Mouse (Mus musculus) limb, embryonic 10.5 days (tissue): ENCODE measurements around the gene Coro6. TPM values are rescaled to one million over a fixed set of nuclear protein-coding genes. Genes with fewer than 3 reads are reported as not detected.
A peak's percentile ranks its signal among the peaks of the same experiment; 100 is the strongest.

ENCODE experiments used
- DNase-seq: peaks from one replicate; pipeline ENCODE4 v3.0.0-alpha.2; 2017; ENCODE audit warnings: low spot score
- H3K27ac ChIP-seq: fragments of 300-500 bp; sonication (generic); 2 replicates; pipeline ENCODE4 v1.5.1; 2016; ENCODE audit warnings: mild to moderate bottlenecking
- H3K27me3 ChIP-seq: fragments of 300-500 bp; sonication (generic); 2 replicates; pipeline ENCODE4 v1.6.1; 2016; ENCODE audit warnings: low read depth, mild to moderate bottlenecking; ENCODE audit not compliant: poor library complexity, severe bottlenecking
- H3K36me3 ChIP-seq: fragments of 300-500 bp; sonication (generic); 2 replicates; pipeline ENCODE4 v1.6.1; 2016; ENCODE audit warnings: mild to moderate bottlenecking, moderate library complexity
- H3K4me1 ChIP-seq: fragments of 300-500 bp; sonication (generic); 2 replicates; pipeline ENCODE4 v1.6.1; 2016
- H3K4me3 ChIP-seq: fragments of 300-500 bp; sonication (generic); 2 replicates; pipeline ENCODE4 v1.5.1; 2016; ENCODE audit warnings: mild to moderate bottlenecking, moderate library complexity
- H3K9me3 ChIP-seq: fragments of 300-500 bp; sonication (generic); replicated peaks from 2 replicates; pipeline ENCODE4 v1.6.1; 2016; ENCODE audit warnings: mild to moderate bottlenecking
- WGBS: fragments of 180-500 bp; shearing (Covaris S2); methylation state at CpG from one replicate; pipeline ENCODE4 v1.1.7; 2016; 5-methylcytosine and 5-hydroxymethylcytosine counted together
- polyA plus RNA-seq: library from polyadenylated mRNA; unstranded; fragments of >200 nt; fragmentation: Nextera tagmentation; extraction: Ambion mirVana; gene quantifications from 2 replicates; pipeline ENCODE4 v1.2.1, GENCODE M21; 2016

Coro6 gene
- 0.15 TPM in 1 of 2 replicates, not detected in the other for polyA plus RNA-seq

GRCm38 (mm10) chr11:77462283-77463100, at the start of gene Coro6:
Coro6 (plus strand) TSS chr11:77462411.
- Histone ChIP-seq H3K4me3 (peak within 1 kb of the TSS; percentile 71), H3K36me3 (no peaks in the 10 kb centered on the region), H3K4me1 (peaks cover 26% of the 10 kb centered on the region), H3K27me3 (peaks cover 76% of the 10 kb centered on the region), H3K27ac (peak within 1 kb of the TSS; percentile 71), H3K9me3 (no peaks in the 10 kb centered on the region)
- peak; percentile 82 for DNase-seq
- WGBS: under 1% methylated on average over 73 of the region's 73 CpGs

- 81% methylated on average over 2 of the region's 2 CpGs for WGBS
- H3K27me3 ChIP-seq: no peaks in the 10 kb centered on the region
- no peaks in the 10 kb centered on the region for H3K4me1 ChIP-seq
- no peak overlapping the region for H3K27ac ChIP-seq
- H3K9me3 ChIP-seq: no peaks in the 10 kb centered on the region
- peaks cover 1% of the 10 kb centered on the region; the same call in 1 of the 2 replicates for H3K36me3 ChIP-seq
- DNase-seq: no peak
- H3K4me3 ChIP-seq: no peak overlapping the region
Observed at GRCm38 (mm10) chr11:77414141-77414839, 47.9 kb upstream of the Coro6 start.

GRCm38 (mm10) chr11:77416212-77417000, 45.8 kb upstream of the Coro6 start:
- H3K27me3 ChIP-seq: no peaks in the 10 kb centered on the region
- no peaks in the 10 kb centered on the region for H3K4me1 ChIP-seq
- 65% methylated on average over 4 of the region's 4 CpGs for WGBS
- H3K27ac ChIP-seq: no peak overlapping the region
- H3K9me3 ChIP-seq: no peaks in the 10 kb centered on the region
- DNase-seq: no peak
- no peak overlapping the region for H3K4me3 ChIP-seq
- H3K36me3 ChIP-seq: peaks cover 3% of the 10 kb centered on the region; the same call in 1 of the 2 replicates

- DNase-seq: no peak
- WGBS: 98% methylated on average over 4 of the region's 4 CpGs
- Histone ChIP-seq H3K27me3 (no peaks in the 10 kb centered on the region), H3K4me1 (no peaks in the 10 kb centered on the region), H3K36me3 (peaks cover 13% of the 10 kb centered on the region), H3K27ac (no peak overlapping the region), H3K9me3 (no peaks in the 10 kb centered on the region), H3K4me3 (no peak overlapping the region)
Observed at GRCm38 (mm10) chr11:77418021-77418420, 44.2 kb upstream of the Coro6 start.

- peaks cover 34% of the 10 kb centered on the region for H3K36me3 ChIP-seq
- no peaks in the 10 kb centered on the region for H3K9me3 ChIP-seq
- H3K27me3 ChIP-seq: no peaks in the 10 kb centered on the region
- H3K27ac ChIP-seq: no peak overlapping the region
- WGBS: 86% methylated on average over 4 of the region's 4 CpGs
- H3K4me1 ChIP-seq: no peaks in the 10 kb centered on the region
- no peak overlapping the region for H3K4me3 ChIP-seq
- no peak for DNase-seq
Observed at GRCm38 (mm10) chr11:77423175-77423859, 38.9 kb upstream of the Coro6 start.

GRCm38 (mm10) chr11:77428446-77428845, 33.8 kb upstream of the Coro6 start:
- WGBS: 90% methylated on average over 1 of the region's 1 CpGs
- no peak overlapping the region for H3K4me3 ChIP-seq
- H3K27ac ChIP-seq: no peak overlapping the region
- H3K36me3 ChIP-seq: peaks cover 24% of the 10 kb centered on the region; the same call in 1 of the 2 replicates
- no peaks in the 10 kb centered on the region for H3K27me3 ChIP-seq
- no peaks in the 10 kb centered on the region for H3K9me3 ChIP-seq
- no peak for DNase-seq
- H3K4me1 ChIP-seq: no peaks in the 10 kb centered on the region

GRCm38 (mm10) chr11:77437026-77437425, 25.2 kb upstream of the Coro6 start:
- peaks cover 24% of the 10 kb centered on the region for H3K36me3 ChIP-seq

GRCm38 (mm10) chr11:77440081-77440480, 22.1 kb upstream of the Coro6 start:
- 94% methylated on average over 9 of the region's 9 CpGs for WGBS
- no peak overlapping the region for H3K27ac ChIP-seq
- H3K4me3 ChIP-seq: no peak overlapping the region
- no peaks in the 10 kb centered on the region for H3K9me3 ChIP-seq
- DNase-seq: no peak
- no peaks in the 10 kb centered on the region for H3K4me1 ChIP-seq
- peaks cover 28% of the 10 kb centered on the region for H3K36me3 ChIP-seq
- H3K27me3 ChIP-seq: no peaks in the 10 kb centered on the region

More at GRCm38 (mm10) chr11:77437026-77437425, 25.2 kb upstream of the Coro6 start:
- no peaks in the 10 kb centered on the region for H3K27me3 ChIP-seq
- no peak overlapping the region for H3K4me3 ChIP-seq
- 95% methylated on average over 2 of the region's 2 CpGs for WGBS
- H3K9me3 ChIP-seq: no peaks in the 10 kb centered on the region
- no peak for DNase-seq
- no peaks in the 10 kb centered on the region for H3K4me1 ChIP-seq
- H3K27ac ChIP-seq: no peak overlapping the region

- no peak overlapping the region for H3K27ac ChIP-seq
- no peaks in the 10 kb centered on the region for H3K27me3 ChIP-seq
- DNase-seq: no peak
- H3K4me1 ChIP-seq: no peaks in the 10 kb centered on the region
- H3K9me3 ChIP-seq: no peaks in the 10 kb centered on the region
- no peak overlapping the region for H3K4me3 ChIP-seq
- WGBS: 89% methylated on average over 8 of the region's 8 CpGs
- H3K36me3 ChIP-seq: peaks cover 28% of the 10 kb centered on the region
Observed at GRCm38 (mm10) chr11:77441020-77441419, 21.2 kb upstream of the Coro6 start.

GRCm38 (mm10) chr11:77442186-77443170, 19.7 kb upstream of the Coro6 start:
- 84% methylated on average over 7 of the region's 7 CpGs for WGBS
- Histone ChIP-seq H3K27me3 (no peaks in the 10 kb centered on the region), H3K36me3 (peaks cover 28% of the 10 kb centered on the region), H3K27ac (no peak overlapping the region), H3K4me1 (no peaks in the 10 kb centered on the region), H3K4me3 (no peak overlapping the region), H3K9me3 (no peaks in the 10 kb centered on the region)
- DNase-seq: no peak

GRCm38 (mm10) chr11:77444939-77445338, 17.3 kb upstream of the Coro6 start:
- Histone ChIP-seq H3K27me3 (no peaks in the 10 kb centered on the region), H3K27ac (no peak overlapping the region), H3K4me3 (no peak overlapping the region), H3K9me3 (no peaks in the 10 kb centered on the region), H3K4me1 (no peaks in the 10 kb centered on the region), H3K36me3 (peaks cover 26% of the 10 kb centered on the region)
- DNase-seq: no peak
- 88% methylated on average over 2 of the region's 2 CpGs for WGBS
